Mouse (Mus musculus) hindlimb bud, embryonic 11.5 days (tissue): ENCODE measurements at regions not wholly inside any gene's neighbourhood (a gene's known extent, or its start where the extent isn't known, plus 50 kb on each side); places are given as distances from the start of the nearest gene placed in this dataset.
"Not testable (repeated sequence)": the region's sequence is repeated elsewhere in the genome, so short reads cannot be mapped to it uniquely, and the experiment has no call there.

ENCODE experiments used
- DNase-seq: peaks from one replicate; pipeline ENCODE4 v3.0.0-alpha.2; 2012; ENCODE audit warnings: low read depth, low spot score; ENCODE audit errors: extremely low spot score

GRCm38 (mm10) chr4:5590531-5590930 lies 797.4 kb upstream of the Impad1 start:
- DNase-seq, result peak; percentile 54

DNA sequence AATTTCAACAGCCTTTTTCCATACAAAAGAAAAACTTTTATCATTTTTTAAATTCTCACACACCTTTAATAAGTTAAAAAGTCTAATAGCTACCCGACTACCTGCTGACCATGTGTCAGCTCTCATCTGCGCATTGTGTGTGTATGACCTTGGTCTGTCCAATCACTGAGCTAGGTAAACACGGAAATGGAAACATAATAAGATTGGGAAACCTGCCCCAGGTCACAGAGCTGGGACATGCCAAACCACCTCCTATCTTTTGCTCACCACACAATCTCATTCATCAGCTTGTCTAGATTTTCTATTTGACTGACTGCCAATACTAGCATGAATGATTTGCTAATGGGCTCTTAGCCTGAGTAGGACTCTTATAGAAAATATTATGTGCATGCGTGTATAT lies 794.3 kb upstream of the Impad1 start:
- DNase-seq, result no peak

- DNase-seq, result no peak
Measured at GRCm38 (mm10) chr4:5585205-5585604, 792.0 kb upstream of the Impad1 start.

DNA sequence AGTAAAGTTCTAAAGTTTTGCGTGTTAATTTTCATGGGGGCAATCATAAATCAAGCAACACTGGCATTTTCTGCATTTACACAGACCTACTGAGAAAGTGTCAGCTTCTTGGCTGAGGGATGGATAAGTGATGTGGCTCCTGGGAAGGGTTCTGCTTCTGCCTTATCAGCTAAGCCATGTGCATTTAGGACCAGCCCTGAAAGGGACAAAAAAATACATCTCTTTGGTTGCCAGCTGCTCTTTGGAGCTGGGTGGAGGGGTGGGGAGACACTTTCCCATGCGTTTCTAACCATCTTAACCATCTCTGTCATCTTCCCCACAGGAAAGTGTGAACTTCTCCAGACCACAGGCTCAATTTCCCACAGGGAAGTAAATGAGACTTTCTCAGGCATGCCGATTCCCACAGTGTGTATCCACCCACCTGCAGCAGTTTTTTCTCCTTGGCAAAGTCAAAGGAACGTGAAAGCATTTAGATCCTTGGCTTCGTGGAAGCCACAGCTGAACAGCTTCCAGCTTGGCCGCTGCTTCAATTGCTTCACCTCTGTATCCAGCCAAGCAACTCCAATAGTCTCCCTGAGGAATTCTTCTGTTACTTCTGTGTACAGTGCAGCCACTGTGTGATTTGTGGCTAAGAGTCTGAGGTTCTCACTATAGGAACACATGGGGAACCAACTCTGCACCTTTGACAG lies 791.0 kb upstream of the Impad1 start:
- DNase-seq, result no peak

- no peak for DNase-seq
Measured at GRCm38 (mm10) chr4:5568076-5568475, 774.9 kb upstream of the Impad1 start.

DNA sequence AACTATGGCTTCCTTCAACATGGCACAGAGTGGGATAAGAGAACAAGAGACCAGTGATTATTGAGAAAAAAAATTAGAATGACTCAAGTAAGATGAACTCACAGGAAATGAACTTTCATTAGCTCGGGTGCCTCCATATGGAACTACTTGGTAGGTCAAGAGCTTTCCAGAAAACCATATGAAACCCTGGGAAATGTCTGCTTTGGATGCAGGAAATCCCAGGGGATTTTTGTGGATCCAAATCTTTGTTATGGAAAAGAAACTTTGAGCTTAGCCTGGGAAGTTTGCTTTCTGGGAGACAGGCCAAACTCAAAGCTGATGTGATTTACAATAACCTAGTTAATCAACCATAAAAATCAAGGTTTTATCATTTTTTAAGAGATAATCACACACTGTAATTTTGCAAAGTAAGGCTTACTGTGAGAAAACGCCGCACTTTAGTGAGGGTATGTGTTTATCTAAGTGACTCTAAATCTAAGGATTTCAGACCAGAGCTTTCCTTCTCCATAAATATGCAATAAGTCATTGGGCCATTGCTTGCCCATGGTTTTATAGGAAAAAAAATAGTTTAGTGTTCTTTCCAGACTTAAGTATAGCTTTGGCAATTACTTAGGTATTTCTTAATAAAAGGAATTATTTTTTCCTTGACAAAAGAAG lies 767.0 kb upstream of the Impad1 start:
- DNase-seq, result no peak

GRCm38 (mm10) chr4:5540155-5540554 lies 747.0 kb upstream of the Impad1 start:
- DNase-seq, result no peak

GRCm38 (mm10) chr4:5530416-5530815 lies 737.3 kb upstream of the Impad1 start:
- no peak for DNase-seq

DNA sequence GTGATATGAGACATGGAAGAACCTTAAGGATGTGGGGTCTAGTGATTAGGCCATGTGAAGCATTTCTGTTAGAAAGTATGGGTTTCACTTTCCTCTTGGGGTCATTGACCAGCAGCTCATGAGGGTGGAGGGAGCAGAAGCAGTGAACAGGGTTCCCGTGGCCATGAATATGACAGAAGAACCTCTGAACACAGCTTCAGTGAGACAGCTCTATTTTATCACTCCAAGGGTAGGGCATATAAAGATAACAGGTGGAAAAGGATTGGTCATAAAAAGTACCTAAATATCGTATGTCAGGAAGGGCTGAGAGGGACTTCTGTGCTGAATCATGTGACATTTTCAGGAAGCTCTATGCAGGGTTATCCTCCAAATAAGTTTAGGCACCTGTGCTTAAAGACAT lies 725.4 kb upstream of the Impad1 start:
- DNase-seq, result no peak

GRCm38 (mm10) chr4:5515426-5515825 lies 722.3 kb upstream of the Impad1 start:
- not testable (repeated sequence) for DNase-seq

- no peak for DNase-seq
Measured at GRCm38 (mm10) chr4:5511743-5512142, 718.6 kb upstream of the Impad1 start.

DNA sequence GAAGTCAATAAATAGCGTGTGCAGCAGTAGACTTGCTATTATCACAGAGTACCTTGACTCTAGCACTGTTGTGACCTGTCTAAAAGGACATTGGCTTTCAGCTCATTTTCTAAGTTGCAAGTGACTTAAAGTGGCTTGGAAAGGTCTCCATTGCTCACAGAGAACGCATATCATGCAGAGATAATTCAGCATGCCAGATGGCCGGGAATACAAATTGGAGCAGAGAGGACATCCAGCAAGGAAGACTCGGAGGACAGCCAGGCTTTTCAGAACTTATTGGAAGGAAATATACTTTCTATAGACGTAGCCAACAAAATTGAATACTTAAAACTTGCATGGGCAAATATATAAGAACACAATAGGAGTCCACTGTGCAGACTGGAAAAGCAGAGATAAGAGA lies 716.2 kb upstream of the Impad1 start:
- no peak for DNase-seq

GRCm38 (mm10) chr4:5495012-5495411 lies 701.9 kb upstream of the Impad1 start:
- DNase-seq, result no peak

DNA sequence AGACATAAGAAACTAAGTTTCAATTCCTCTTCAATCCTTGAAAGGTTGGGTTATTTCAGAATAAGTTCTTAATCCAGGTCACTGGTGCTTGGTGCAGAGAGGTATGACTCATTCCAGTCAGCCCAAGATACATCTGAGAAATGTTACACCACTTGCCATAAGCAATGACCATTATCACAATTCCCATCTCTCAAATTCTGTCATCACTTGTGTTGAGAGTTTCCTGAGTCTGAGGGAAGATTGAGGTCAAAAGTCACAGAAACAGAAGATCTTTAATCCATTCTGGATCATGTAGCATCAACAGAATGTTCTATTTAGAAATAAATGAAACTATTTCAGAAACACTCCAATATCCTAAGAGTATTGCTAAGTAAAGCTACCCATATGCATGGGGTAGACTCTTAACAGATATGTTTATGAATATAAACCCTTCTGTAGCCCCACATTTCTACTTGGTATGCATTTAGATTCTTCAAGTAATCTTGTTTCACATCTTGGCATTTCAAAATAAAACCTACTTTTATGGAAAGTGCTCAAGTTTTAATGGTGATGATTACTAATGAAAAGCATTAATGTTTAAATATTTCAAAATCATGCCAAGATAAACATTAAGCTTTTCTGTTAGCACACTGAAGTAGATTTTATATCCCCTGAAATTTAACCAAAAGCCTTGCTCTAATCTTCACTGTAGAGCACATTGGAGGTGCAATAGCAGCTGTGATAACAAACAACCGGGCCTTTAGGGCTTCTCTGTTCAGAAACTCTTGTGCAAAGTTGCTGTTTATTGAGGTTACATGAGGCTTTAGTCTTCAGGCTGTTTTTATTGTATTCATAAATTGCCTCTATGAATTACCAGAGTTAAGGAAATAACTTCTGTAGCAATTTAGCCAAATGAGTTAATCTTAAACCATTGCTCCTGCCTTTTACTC lies 701.2 kb upstream of the Impad1 start:
- DNase-seq, result no peak

GRCm38 (mm10) chr4:5486786-5487185 lies 693.6 kb upstream of the Impad1 start:
- DNase-seq, result no peak

GRCm38 (mm10) chr4:5471891-5472558 lies 678.9 kb upstream of the Impad1 start:
- DNase-seq, result no peak

DNA sequence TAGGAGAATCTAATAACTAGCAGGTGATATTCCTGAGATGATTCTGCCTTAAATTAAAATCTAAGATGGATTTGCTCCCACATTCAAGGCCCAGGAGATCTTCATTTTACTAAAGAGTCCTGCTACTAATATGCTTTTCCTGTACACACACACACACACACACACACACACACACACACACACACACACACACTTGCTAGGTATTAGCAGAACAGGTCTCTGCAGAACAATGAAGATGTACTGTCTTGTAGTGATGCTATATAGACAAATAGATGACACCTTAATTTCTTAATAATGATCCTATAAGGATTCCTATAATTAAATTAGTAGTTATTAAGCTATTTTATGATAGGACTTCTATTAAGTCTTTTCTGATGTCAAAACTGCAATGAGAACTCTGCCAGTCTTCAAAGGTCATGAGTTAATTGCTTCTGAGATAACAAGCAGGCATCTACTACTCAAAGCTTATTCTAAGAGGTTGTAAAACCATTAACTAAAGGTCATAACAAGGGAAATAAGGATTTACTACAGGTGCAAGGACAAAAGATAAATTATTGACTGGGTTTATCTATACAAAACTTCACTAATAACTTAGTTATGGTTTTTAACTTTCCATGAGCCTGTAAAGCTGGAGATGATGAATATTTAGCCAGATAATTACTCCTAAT lies 666.0 kb upstream of the Impad1 start:
- no peak for DNase-seq

DNA sequence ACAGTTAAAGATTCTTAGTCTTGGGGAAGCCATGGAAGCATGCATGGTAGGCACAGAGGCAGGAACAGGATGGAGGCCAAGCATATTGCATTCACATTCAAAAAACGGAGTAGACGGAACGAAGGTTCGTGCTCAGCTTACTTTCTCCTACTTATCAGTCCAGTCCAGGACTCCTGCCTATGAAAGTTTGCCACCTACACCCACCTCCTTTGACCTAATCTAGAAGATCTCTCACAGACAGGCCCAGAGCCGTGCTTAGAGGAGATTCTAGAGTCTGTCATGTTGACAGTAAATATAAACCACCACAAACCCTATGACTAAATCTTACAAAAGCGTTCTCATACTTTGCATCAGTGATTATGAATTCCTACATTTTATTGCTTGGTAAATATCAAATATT lies 657.3 kb upstream of the Impad1 start:
- no peak for DNase-seq

DNA sequence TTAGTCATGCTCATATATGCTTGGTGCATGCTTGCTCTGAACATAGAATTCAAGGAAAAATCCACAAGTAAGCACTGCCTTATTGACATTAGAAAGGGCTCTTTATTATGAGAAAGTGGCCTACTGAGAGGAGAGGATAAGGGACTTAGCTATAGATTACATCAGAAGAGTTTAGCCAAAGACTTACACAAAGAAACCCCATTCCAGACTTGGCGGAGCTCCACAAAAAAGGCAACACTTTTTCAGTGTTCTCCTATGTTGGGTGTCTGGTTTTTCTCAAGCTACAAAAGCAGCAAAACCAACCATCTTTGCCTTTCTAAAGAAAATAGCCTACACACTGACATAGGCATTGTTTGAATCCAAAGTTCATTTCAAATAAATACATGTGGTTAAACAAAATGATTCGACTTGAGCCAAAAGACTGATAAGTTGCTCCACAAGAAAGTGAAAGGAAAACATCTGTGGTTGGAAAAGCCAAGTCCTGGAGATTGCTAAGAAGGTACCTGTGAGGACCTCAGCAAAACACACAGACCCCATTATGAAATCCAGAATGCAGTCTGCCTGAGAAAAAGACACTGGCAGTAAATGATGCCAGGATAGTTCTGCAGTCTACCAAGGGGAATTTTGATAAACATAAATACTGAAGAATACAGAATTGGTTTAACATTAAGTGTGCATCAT lies 648.3 kb upstream of the Impad1 start:
- no peak for DNase-seq

DNA sequence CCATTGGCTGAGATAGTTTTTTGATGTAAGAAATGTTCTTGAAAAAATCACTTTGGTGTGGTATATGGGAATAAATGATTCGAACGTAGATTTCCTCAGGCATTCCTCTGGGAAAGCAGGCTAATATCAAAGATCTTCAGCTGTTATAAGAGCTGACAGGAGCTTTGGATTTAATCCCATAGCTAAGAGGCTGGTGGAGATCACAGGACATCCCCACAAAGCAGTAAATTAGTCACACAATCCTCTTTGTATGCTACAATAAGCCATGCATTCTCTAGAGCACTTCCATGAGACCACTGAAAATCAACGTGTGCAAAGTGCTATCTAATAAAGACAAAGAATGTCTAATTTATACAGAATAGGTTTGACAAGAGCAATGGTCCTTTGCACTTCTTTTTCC lies 643.9 kb upstream of the Impad1 start:
- DNase-seq, result no peak
